Mouse (Mus musculus): ENCODE measurements around the gene Rab25. TPM values are rescaled to one million over a fixed set of nuclear protein-coding genes. Genes with fewer than 3 reads are reported as not detected.

The Rab25 gene
- polyA plus RNA-seq (2017; shearing (Covaris generic)), result not detected

DNA sequence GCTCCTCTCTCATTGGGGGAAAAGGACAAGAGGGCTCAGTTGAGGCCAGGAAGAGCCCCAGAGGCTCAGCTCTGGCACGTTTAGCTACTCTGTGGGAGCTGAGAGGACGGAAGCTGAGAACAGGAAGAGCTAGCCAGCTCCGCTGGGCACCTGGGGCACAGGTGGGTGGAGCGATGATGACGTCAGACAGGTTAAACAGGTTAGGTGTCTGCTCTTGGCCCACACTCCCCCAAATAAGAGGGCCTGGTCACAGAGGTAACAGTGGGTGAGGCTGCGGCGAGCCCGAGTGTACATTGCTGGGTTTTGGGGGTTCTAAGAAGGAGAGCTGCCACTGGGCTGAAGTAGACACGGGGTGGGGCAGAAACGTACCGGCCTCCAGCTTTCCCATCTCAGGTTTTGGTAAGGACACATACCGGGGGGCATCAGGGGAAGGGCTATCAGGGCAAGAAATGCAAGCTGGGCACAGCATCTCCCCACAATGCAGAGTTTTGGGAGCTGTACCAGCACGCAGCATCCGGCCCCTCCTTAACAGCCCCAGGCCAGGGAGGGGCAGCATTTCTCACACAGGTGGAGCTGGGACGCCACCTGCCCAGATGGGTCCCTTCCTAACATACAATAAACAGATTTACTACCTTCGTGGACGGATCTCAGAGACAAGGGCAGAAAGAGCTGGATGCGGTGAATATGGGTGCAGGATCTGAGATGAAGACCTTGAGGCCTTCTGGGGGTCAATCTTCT lies at the start of gene Rab25:
Gene Rab25, minus strand, starts transcription at position 121 of the 738 bp plus-strand sequence.

DNA sequence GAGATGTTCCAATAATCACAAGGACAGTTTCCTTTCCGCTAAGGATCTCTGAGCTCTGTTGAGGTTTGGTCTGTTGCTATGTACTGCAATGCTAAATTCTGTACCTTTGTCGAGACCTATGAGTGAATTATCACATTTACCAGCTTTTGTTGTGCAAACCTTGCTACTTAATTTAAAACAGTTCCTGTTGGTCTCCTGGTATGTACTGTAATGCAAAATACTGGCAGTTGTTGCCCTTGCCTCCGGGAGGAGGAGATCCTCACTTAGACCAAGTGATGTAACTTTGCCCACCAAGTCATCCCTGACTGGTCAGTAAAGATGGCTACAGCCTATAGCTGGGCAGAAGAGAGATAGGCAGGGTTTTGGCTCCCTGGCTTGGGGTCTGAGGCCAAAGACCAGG lies 27.4 kb upstream of the Rab25 start, which contains the start of gene Ssr2:
Gene Ssr2, plus strand, starts transcription at position 337 of the 400 bp plus-strand sequence.

DNA sequence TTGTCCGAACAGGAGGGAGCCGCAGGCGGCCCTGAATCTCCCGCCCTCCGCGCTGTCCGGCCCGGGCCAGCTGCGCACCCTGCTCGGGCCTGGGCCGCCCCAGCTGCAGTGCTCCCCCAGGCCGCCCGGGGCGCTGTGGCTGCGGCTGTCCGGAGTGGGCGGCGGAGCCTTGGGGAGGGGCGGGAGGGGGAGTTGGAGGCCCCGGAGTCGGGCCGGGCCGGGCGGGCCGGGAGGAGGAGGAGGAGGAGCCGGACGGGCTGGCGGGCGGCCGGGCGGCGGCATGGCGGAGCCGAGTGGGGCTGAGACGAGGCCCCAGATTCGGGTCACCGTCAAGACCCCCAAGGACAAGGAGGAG lies 5.4 kb upstream of the Rab25 start, which contains the start of gene Ubqln4:
Gene Ubqln4, plus strand, starts transcription at position 234 of the 355 bp plus-strand sequence.

DNA sequence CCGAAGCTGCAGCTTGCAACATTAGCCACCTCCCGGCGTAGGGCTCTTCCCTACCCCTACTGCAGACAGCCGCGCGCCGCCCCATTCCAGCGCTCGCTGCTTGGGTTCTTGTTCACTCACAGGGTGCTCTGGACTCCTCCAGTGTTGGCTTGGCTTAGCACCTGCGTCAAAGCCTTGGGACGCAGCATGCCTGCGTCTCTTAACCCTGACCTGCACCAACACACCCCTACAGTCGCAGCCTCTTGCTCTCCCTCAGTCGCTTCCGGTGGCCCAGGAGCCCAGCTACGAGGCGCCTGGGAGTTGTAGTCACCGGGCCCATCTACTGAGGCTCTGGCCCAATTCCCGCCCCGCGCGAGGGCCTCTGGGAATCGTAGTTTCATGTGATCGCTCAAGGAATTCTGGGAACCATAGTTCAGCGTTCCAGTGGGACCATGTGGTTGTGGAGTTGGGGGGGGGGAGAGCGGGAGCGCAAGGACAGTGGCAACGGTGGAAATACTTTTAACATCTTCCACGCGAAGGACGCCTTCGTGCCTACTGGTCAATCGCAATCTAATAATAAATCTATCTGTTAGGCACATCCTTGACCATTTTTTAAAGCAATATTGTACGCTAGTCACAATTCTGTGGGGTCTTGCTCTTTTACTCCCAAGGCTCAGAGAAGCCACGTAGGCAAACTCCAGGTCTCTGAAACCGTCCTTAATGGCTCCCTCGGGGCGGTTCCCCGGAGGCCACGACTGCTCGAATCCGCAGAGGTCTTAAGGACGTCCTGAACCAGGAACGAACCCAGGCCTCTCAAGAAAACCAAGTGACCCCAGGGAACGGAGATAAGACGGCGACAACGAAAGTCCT lies 4.8 kb upstream of the Rab25 start, which contains the start of gene Lamtor2:
Gene Lamtor2, minus strand, starts transcription at position 399 of the 849 bp plus-strand sequence.

DNA sequence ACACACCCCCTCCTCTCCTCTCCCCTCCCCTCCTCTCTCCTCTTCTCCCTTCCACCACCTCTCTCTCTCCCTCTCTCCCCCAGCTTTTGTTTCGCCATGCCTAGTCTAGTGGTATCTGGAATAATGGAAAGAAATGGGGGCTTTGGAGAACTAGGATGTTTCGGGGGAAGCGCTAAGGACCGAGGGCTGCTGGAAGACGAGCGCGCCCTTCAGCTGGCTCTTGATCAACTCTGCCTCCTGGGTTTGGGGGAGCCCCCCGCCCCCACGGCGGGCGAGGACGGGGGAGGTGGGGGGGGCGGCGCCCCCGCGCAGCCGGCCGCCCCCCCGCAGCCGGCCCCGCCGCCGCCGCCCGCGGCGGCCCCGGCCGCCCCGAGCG lies 15.8 kb downstream of the Rab25 start, which contains the start of gene Mex3a:
Gene Mex3a, plus strand, starts transcription at position 97 of the 376 bp plus-strand sequence.

GRCm38 (mm10) chr3:88509692-88510420 lies 38.2 kb downstream of the Rab25 start, which contains the start of gene Lmna:
Gene Lmna, minus strand, starts transcription at chr3:88509956.

Other genes starting within 250 kb of the Rab25 start
- gene Glmp, start 223.3 kb downstream of the Rab25 start, polyA plus RNA-seq (2017; shearing (Covaris generic)), result 174 TPM
- gene Tmem79, start 212.2 kb downstream of the Rab25 start, polyA plus RNA-seq (2017; shearing (Covaris generic)), result 0.31 TPM
- gene Smg5, start 212.0 kb downstream of the Rab25 start, polyA plus RNA-seq (2017; shearing (Covaris generic)), result 51.1 TPM
- not detected for gene Paqr6, start 183.7 kb downstream of the Rab25 start, polyA plus RNA-seq (2017; shearing (Covaris generic))
- gene Bglap3, start 175.6 kb downstream of the Rab25 start, polyA plus RNA-seq (2017; shearing (Covaris generic)), result not detected
- not detected for gene Bglap2, start 169.6 kb downstream of the Rab25 start, polyA plus RNA-seq (2017; shearing (Covaris generic))
- gene Bglap, start 163.8 kb downstream of the Rab25 start, polyA plus RNA-seq (2017; shearing (Covaris generic)), result not detected
- 33.5 TPM for gene Pmf1, start 138.0 kb downstream of the Rab25 start, polyA plus RNA-seq (2017; shearing (Covaris generic))
- 12.7 TPM for gene Slc25a44, start 123.2 kb downstream of the Rab25 start, polyA plus RNA-seq (2017; shearing (Covaris generic))
- 109 TPM for gene Sema4a, start 87.1 kb downstream of the Rab25 start, polyA plus RNA-seq (2017; shearing (Covaris generic))
- 125 TPM for gene Lmna, start 38.3 kb downstream of the Rab25 start, polyA plus RNA-seq (2017; shearing (Covaris generic))
- not detected for gene Mex3a, start 15.9 kb downstream of the Rab25 start, polyA plus RNA-seq (2017; shearing (Covaris generic))
- gene Lamtor2, start 4.8 kb upstream of the Rab25 start, polyA plus RNA-seq (2017; shearing (Covaris generic)), result 114 TPM
- gene Ubqln4, start 5.5 kb upstream of the Rab25 start, polyA plus RNA-seq (2017; shearing (Covaris generic)), result 31.1 TPM
- 56.5 TPM for gene Ssr2, start 27.6 kb upstream of the Rab25 start, polyA plus RNA-seq (2017; shearing (Covaris generic))
- 74.7 TPM for gene Arhgef2, start 57.7 kb upstream of the Rab25 start, polyA plus RNA-seq (2017; shearing (Covaris generic))
- gene Rxfp4, start 104.8 kb upstream of the Rab25 start, polyA plus RNA-seq (2017; shearing (Covaris generic)), result not detected
- gene Khdc4, start 137.5 kb upstream of the Rab25 start, polyA plus RNA-seq (2017; shearing (Covaris generic)), result 149 TPM
- gene Rit1, start 168.5 kb upstream of the Rab25 start, polyA plus RNA-seq (2017; shearing (Covaris generic)), result 23.7 TPM
- 35.6 TPM for gene Syt11, start 226.9 kb upstream of the Rab25 start, polyA plus RNA-seq (2017; shearing (Covaris generic))